Mouse (Mus musculus): ENCODE results near the gene Tnnt2.

DNA sequence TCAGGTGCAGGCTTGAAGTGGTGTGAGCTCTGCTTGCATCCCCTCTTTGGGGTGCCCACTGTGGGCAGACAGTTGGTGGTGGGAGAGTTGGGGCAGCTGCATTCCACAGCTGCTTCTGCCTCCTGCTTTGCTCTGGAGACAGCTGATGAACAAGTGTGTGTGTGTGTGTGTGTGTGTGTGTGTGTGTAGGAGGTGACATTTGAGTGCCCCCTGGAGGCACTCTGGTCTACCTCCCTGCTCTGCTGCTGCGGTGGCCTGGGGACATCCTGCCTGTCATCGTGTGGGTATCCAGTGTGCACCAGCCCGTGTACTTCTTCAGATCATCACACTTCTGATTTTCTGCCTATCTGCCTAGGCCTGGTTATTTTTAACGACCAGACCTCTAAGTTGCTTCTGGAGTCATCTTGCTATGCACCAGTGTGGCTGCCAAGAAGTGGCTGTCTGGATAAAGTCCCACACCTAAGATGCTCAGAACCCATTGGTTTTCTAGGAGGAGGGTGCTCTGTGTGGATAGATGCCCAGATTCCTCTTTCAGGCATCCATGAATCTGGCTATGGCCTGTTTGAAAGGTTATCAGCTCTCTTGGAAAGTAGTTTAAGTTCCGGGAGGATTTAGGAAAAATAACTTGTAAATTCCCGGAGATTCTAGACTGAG, 1.8 kb upstream of the Tnnt2 start:
- TF ChIP-seq CTCF (IDR thresholded peaks at IDR 0.05) (peak; percentile 12; the same call in 1 of the 2 replicates), POLR2A (IDR thresholded peaks at IDR 0.05; ENCODE audit: insufficient read depth, low read depth, low read length) (no peak)

All from heart, adult 2 months (tissue).